In the genomic region with DNA sequence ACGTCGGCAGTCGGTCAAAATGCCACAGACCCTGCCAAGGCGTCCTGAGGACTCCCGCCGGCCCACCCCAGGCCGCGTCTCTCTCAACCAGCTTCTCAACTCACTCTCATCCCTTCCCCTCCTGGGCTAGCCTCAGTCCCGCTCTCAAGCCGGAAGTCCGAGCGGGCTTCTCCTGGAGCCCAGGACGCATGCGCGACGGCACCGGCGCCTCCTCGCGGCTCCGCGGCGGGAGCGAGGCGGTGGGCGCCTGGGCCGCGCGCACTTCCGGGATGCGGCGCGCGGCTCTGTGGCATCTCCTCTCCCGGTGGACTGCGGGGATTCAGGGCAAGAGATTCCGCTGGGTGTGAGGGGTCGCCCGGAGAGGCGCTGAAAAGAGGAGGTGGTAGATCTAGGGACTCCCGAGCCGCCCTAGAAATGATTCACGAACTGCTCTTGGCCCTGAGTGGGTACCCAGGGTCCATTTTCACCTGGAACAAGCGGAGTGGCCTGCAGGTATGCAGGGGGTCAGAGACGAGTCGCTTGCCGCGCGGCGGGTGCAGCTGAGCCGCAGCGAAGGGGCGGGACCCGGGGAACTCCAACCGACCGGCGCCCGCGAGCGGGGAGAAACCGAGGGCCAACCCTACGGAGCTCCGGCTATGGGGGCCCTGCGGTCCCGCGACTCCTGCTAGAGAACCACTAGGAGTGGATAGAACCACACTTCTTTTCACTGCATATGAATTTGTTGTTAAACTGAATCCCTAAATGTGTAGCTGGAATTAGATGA, we compare ENCODE assay signal across 8 mouse cellular contexts. TPM values are rescaled to one million over a fixed set of nuclear protein-coding genes. Genes with fewer than 3 reads are reported as not detected.
A peak's percentile ranks its signal among the peaks of the same experiment; 100 is the strongest.
DNase-seq lines count a peak whose midpoint lies in the region; ATAC-seq and TF ChIP-seq lines count a peak whose summit lies in the region.

A gene (minus strand): TSS at position 146 of the 763 bp plus-strand sequence.

- no peak for TF ChIP-seq CTCF in ES-Bruce4 (IDR thresholded peaks at IDR 0.05; ENCODE audit: low read depth, low read length)
- no peak for TF ChIP-seq CTCF in lung, adult 2 months (IDR thresholded peaks at IDR 0.05; ENCODE audit: insufficient read depth, low read length)

- DNase-seq in forebrain, embryonic 14.5 days (ENCODE audit: low spot score): peak; percentile 96
- peak; percentile 83 for DNase-seq in heart, postnatal 25 days (ENCODE audit: low spot score)
- peak; percentile 78 to 83 for DNase-seq in layer of hippocampus, adult 18-20 months (ENCODE audit: low spot score in 2 of 2)
- peak; percentile 85 for DNase-seq in lung, adult 2 months
- DNase-seq in thymus, adult 18-20 months: peak; percentile 85 to 88

- intact Hi-C loops in heart, postnatal 25 days (cut with DNase I): loop anchor here (2.0 to 5.0 kb wide), 2 partner anchors 30 to 186 kb away; a partner anchor contains a TSS

- H3K4me3 ChIP-seq in ES-Bruce4 (ENCODE audit: low read depth, low read length): peak within 1 kb of the TSS; percentile 95
- peak within 1 kb of the TSS; percentile 92 for H3K4me3 ChIP-seq in forebrain, embryonic 14.5 days (ENCODE audit: low read depth, low read length)
- H3K4me3 ChIP-seq in lung, adult 2 months (replicated peaks; ENCODE audit: extremely low read depth, low read depth, low read length): peak within 1 kb of the TSS; percentile 98

- peak; percentile 26 for TF ChIP-seq POLR2A in ES-Bruce4 (IDR thresholded peaks at IDR 0.05; ENCODE audit: insufficient read depth, low read length)
- TF ChIP-seq POLR2A in lung, adult 2 months (IDR thresholded peaks at IDR 0.05; ENCODE audit: borderline replicate concordance, extremely low read depth, low read depth, low read length): peak; percentile 67; the same call in 1 of the 2 replicates

- ATAC-seq in cerebellum, adult (ENCODE audit: insufficient number of reproducible peaks, low FRiP score, low TSS enrichment): peak; percentile 84
- ATAC-seq in forebrain, embryonic 14.5 days: peak; percentile 97
- ATAC-seq in neutrophil, adult 5-6 weeks (ENCODE audit: extremely low read depth, insufficient number of reproducible peaks, low FRiP score, poor library complexity, severe bottlenecking): peak; percentile 80

- no peaks in the 10 kb centered on the region for H3K4me1 ChIP-seq in ES-Bruce4 (ENCODE audit: control insufficient read depth, insufficient read depth, low read length)
- H3K4me1 ChIP-seq in forebrain, embryonic 14.5 days (ENCODE audit: control insufficient read depth, insufficient read depth, low read length): peaks cover 23% of the 10 kb centered on the region
- H3K4me1 ChIP-seq in lung, adult 2 months (ENCODE audit: control insufficient read depth, insufficient read depth, low read length): peaks cover 6% of the 10 kb centered on the region

- H3K27me3 ChIP-seq in ES-Bruce4 (ENCODE audit: control insufficient read depth, insufficient read depth, low read length, poor library complexity, severe bottlenecking): no peaks in the 10 kb centered on the region
- H3K27me3 ChIP-seq in forebrain, embryonic 14.5 days (replicated peaks; ENCODE audit: control insufficient read depth, insufficient read depth, low read length): no peaks in the 10 kb centered on the region

- TF ChIP-seq EP300 in ES-Bruce4 (IDR thresholded peaks at IDR 0.05; ENCODE audit: insufficient read depth, low read depth, low read length): no peak

- H3K4me2 ChIP-seq in forebrain, embryonic 14.5 days (ENCODE audit: low read length): peak within 1 kb of the TSS; percentile 92

- H3K36me3 ChIP-seq in ES-Bruce4 (ENCODE audit: control insufficient read depth, insufficient read depth, low read length, poor library complexity, severe bottlenecking): peaks cover 8% of the 10 kb centered on the region
- H3K36me3 ChIP-seq in forebrain, embryonic 14.5 days (ENCODE audit: control insufficient read depth, insufficient read depth, low read length): peaks cover 35% of the 10 kb centered on the region

- no peaks in the 10 kb centered on the region for H3K9me3 ChIP-seq in ES-Bruce4 (replicated peaks; ENCODE audit: control insufficient read depth, insufficient read depth, low read length, poor library complexity, severe bottlenecking)
- H3K9me3 ChIP-seq in forebrain, embryonic 14.5 days (replicated peaks; ENCODE audit: control insufficient read depth, low read length): no peaks in the 10 kb centered on the region

- H3K9ac ChIP-seq in ES-Bruce4 (ENCODE audit: low read depth, poor library complexity, severe bottlenecking): peak within 1 kb of the TSS; percentile 98
- H3K9ac ChIP-seq in forebrain, embryonic 14.5 days (ENCODE audit: low read length): peak within 1 kb of the TSS; percentile 85

- under 1% methylated on average over 62 of the region's 66 CpGs for WGBS in forebrain, embryonic 14.5 days
- under 1% methylated on average over 63 of the region's 66 CpGs for WGBS in lung, adult 2 months

- H3K27ac ChIP-seq in ES-Bruce4 (ENCODE audit: insufficient read depth, low read length): peak within 1 kb of the TSS; percentile 13; the same call in 1 of the 2 replicates
- peak within 1 kb of the TSS; percentile 80 for H3K27ac ChIP-seq in forebrain, embryonic 14.5 days (ENCODE audit: low read depth, low read length)

RNA-seq across cellular contexts. Expression of the gene that starts here (rescaled TPM):
- polyA plus RNA-seq in ES-Bruce4 (2011; ENCODE audit: insufficient read depth, insufficient read length, low read depth, missing spikeins): 6.1 and 6.4 TPM in 2 replicates
- polyA plus RNA-seq in forebrain, embryonic 14.5 days (2014; fragmentation: Nextera tagmentation; extraction: Ambion mirVana): 8.5 and 9.7 TPM in 2 replicates
- total RNA-seq in heart, postnatal 25 days (2021): 1 to 10 TPM; 6.6 to 8.2 TPM
- total RNA-seq in layer of hippocampus, adult 18-20 months (2021): 1 to 10 TPM; 6.5 to 7.0 TPM
- polyA plus RNA-seq in lung, adult 2 months (2012; rRNA removed): 3.6 and 4.7 TPM in 2 replicates
- 46.9 and 50.3 TPM in 2 replicates for total RNA-seq in neutrophil, adult 5-6 weeks (2017)

Comparison
In these comparisons a context has a peak if more than half of its experiments do, and no peak if none do; other contexts are left out.
1. Peak in every context shown above with its lines: DNase-seq, ATAC-seq, H3K4me3 ChIP-seq and H3K27ac ChIP-seq.